Mouse (Mus musculus) R1 (cell line): ENCODE results near the gene Hnrnph1.
"Not testable (repeated sequence)": the region's sequence is repeated elsewhere in the genome, so short reads cannot be mapped to it uniquely, and the experiment has no call there.

Source experiments
- DNase-seq: peaks from one replicate; pipeline ENCODE4 v3.0.0-alpha.2; 2018; ENCODE audit warnings: low read depth, low spot score

Hnrnph1 gene

DNA sequence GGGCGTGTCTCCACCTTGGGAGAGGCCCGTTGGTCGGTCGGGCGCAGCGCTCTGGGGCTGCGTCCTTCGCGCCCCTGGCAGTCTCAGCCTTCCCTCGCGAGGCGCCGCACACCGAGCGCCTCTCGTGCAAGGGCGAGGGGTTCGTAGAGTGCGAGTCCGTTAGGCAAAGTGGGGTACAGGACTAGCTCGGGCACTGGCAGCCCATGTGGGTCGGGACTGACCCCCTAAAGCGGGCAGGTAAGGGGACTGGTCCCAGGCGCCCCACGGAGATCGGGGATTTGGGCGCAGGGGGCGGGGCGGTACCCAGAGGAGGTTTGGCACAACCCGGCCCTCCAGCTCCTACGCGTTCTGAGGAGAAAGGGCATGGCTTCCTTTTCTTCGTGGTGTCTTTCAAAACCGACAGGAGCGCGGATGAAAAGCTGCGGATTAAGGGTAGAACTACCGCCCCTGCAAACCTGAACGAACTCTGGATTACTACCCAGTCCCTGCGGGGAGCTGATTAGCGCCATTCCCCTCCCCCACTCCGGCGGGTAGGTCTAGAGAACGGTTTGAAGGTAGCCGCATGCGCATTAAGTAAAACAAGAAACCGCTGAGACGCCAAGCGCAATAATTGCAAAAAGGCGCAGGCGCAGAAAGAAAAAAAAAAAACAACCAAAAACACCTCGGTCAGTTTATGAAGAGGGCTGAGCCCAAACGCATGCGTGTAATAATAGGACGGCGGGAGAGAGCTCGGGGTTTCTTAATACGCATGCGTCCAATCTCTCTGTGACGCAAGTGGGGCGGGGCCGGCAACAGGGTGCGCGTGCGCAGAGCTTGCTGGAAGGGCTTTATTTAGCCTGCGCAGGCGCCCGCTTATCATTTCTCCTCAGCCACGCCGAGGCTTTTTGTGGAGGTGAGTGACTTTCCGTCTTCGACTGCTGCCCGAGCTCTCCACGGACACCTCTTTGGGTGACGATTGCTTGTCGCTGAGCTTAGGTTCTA lies at the start of gene Hnrnph1:
Gene Hnrnph1 (plus strand): TSS at position 80 of the 981 bp plus-strand sequence.
- peak; percentile 99 for DNase-seq

- no peak for DNase-seq
Measured at GRCm38 (mm10) chr11:50328075-50328625, 48.6 kb upstream of the Hnrnph1 start.

- DNase-seq: no peak
Measured at GRCm38 (mm10) chr11:50329378-50329777, 47.4 kb upstream of the Hnrnph1 start.

DNA sequence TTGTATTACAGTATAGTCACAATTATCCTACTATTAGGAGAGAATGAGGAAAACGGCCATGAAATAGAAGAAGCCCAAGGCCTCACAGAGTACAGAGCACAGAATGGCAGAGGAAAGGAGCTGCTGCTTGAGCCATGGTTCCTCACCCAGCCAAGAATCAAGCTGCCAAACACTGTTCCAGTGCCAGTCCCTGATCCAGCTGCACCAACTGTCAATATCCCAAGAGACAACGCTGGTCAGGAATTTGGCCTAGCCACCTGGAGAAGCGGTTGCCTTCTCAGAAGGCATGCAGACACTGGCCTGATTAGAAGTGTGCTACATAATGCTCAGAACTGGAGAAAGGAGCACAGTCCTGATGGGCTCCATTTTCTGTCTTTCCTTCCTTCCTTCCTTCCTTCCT lies 43.6 kb upstream of the Hnrnph1 start:
- no peak for DNase-seq

- DNase-seq: no peak
Measured at GRCm38 (mm10) chr11:50336126-50336525, 40.7 kb upstream of the Hnrnph1 start.

- DNase-seq: no peak
Measured at GRCm38 (mm10) chr11:50336891-50337290, 39.9 kb upstream of the Hnrnph1 start.

DNA sequence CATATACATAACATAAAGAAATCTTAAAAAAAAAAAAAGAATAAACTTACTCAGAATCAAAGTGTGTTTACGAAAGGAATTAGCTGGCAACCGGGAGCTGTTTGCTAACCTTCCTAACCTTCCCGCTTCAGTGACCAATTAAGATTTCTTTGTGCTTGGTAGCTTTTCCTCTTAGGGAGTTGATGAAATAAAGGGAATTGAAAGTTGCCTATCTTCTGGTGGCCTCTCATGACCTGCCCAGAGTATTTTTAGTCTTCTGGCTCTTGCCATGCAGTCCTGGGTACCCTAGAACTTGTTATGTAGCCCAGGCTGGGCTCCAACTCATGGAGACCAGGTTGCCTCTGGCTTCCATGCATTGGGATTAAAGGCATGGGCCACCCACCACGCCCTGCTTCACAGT lies 31.3 kb upstream of the Hnrnph1 start:
- no peak for DNase-seq

GRCm38 (mm10) chr11:50346256-50347032 lies 30.3 kb upstream of the Hnrnph1 start:
- peak; percentile 66 for DNase-seq

DNA sequence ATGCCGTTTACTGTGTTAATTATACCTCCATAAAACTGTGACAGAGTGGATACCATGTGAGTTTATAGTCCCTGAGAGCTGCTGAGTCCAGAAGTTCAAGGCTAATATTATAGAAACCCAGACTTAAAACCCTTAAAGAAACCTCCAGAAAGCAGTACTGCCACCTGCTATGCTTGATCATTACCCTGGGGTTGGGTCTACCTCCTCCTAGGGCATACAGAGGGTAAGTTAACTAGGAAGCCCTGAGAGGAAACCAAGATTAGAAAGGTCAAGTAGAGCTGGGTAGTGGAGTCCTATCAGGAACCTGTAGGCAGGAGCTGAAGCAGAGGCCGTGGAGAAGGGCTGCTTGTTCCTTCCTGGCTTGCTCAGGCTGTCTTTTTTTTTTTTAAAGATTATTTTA lies 24.6 kb upstream of the Hnrnph1 start:
- no peak for DNase-seq

DNA sequence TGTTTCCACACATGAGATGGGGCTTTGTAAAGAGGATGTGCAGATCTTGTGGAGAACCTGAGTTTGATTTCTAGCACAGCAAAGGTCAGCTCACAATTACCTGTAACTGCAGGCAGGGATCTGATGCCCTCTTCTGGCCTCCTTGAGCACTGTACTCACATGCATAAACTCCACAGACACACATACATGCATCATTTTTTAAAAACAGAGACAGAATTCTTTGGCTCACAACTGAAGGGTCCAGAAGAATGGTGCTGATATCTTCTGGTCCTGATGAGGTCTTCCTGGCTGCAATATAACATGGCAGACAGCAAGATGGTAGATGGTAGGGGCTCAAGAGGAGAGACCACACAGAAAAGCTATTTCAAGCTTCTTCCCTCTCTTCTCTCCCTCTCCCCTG lies 22.6 kb upstream of the Hnrnph1 start, which contains the start of gene Cby3:
Gene Cby3 (plus strand): TSS at position 301 of the 400 bp plus-strand sequence.
- DNase-seq: peak; percentile 36

GRCm38 (mm10) chr11:50354851-50355250 lies 21.9 kb upstream of the Hnrnph1 start:
- no peak for DNase-seq

DNA sequence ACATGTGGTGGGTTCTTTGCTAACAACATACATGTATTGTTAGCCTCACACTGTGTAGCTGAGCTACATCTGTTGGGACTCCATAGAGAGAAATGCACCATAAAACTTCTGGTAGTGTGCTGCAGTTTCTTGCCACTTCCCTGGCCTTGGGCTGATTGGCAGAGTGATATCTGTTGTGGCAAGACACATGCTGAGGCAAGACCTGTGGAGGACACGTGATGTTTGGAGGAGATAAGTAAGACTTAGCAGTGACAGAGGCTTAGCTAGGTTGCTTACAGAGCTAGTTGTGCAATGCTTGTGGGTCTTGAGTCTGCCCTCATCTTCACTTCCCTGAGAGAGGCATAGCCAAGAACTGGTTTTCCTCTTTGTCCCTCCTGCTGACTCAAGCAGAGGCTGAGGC lies 21.4 kb upstream of the Hnrnph1 start:
- no peak for DNase-seq

GRCm38 (mm10) chr11:50358950-50359861 lies 17.6 kb upstream of the Hnrnph1 start:
- DNase-seq: peak; percentile 92

DNA sequence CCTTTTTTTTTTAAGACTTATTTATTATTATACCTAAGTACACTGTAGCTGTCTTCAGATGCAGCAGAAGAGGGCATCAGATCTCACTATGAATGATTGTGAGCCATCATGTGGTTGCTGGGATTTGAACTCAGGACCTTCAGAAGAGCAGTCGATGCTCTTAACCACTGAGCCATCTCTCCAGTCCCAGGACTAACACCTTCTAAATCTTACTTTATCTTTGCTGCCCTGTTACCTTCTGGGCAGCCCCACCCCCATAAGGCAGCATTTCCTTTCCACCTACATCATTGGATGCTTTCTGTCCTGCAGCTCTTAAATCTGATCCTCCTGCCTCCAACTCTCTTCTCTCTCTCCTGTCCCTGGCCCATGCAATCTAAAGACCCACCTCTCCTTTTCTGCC lies 15.5 kb upstream of the Hnrnph1 start:
- DNase-seq: not testable (repeated sequence)

- peak; percentile 75 for DNase-seq
Measured at GRCm38 (mm10) chr11:50364548-50364947, 12.2 kb upstream of the Hnrnph1 start.

DNA sequence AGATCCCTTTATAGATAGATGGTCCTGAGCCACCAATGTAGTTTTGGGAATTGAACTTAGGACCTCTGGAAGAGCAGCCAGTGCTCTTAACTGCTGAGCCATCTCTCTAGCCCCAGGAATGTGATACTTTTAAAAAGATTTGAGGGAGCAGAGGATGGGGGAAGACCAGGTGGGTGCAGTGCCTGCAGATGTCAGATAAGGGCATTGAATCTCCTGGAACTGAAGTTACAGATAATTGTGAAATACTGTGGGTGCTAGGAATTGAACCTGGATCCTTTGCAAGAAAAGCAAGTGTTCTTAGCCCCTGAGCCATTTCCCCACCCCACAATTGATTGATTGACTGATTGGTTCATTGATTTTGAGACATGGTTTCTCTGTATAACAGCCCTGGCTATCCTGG lies 11.5 kb upstream of the Hnrnph1 start:
- DNase-seq: no peak

DNA sequence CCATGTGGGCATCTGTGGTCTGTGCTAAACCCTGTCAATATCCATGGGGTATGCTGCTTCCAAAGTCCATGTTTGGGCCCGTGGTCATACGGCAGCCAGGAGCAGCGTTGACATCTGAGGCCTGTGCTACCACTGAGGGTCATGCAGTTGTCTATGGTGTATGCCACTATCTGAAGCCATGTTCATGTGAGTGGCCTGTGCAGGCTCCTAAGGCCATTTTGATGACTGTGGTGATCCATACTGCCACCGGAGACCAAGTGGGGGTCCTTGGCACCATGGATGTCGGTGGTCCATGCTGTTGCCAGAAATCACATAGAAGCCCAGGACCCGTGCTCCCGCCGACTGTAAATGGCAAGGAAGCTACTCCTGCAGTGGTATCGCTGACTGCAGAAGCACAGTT lies 9.3 kb upstream of the Hnrnph1 start:
- no peak for DNase-seq

- peak; percentile 29 for DNase-seq
Measured at GRCm38 (mm10) chr11:50369360-50369911, 7.4 kb upstream of the Hnrnph1 start.

- DNase-seq: no peak
Measured at GRCm38 (mm10) chr11:50370969-50371368, 5.8 kb upstream of the Hnrnph1 start.

DNA sequence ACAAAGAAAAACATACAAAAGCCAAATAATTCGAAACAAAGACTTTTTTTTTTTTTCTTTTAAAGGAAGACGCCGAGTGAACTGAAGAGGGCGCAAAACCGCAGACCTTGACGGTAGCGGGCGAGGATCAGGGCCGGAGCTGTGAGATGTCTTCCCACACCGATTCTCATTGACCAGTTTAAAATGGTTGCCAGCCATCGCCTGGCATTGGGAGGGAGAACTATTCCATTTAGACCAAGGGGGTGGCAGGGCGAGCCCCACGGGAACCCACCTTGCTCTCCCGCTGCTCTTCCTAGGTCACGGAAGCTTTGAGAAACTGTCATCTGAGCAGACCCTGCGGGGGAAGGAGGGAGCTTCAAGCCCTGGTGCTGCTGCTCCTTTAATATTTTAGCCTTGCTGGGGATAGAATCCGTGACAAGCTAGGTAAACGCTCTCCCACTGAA lies 5.4 kb upstream of the Hnrnph1 start:
- DNase-seq: peak; percentile 77

GRCm38 (mm10) chr11:50371911-50372310 lies 4.9 kb upstream of the Hnrnph1 start:
- no peak for DNase-seq
